Mouse (Mus musculus) embryonic facial prominence, embryonic 13.5 days (tissue): Measurements from ENCODE around the gene Emilin1. TPM values are rescaled to one million over a fixed set of nuclear protein-coding genes. Genes with fewer than 3 reads are reported as not detected.
A peak's percentile ranks its signal among the peaks of the same experiment; 100 is the strongest.

Experiments used
- ATAC-seq: fragments of 200-750 bp; cut with Nextera tagmentation; 2 replicates; pipeline ENCODE4 v1.8.0; 2017; ENCODE audit warnings: low read depth; ENCODE audit not compliant: insufficient number of reproducible peaks, insufficient read depth, low FRiP score, low TSS enrichment
- H3K27ac ChIP-seq: fragments of 300-500 bp; sonication (generic); 2 replicates; pipeline ENCODE4 v1.5.1; 2015; ENCODE audit warnings: moderate library complexity, mild to moderate bottlenecking, inconsistent platforms
- H3K27me3 ChIP-seq: fragments of 300-500 bp; sonication (generic); 2 replicates; pipeline ENCODE4 v1.6.1; 2015; ENCODE audit warnings: mild to moderate bottlenecking, inconsistent platforms
- H3K36me3 ChIP-seq: fragments of 300-500 bp; sonication (generic); 2 replicates; pipeline ENCODE4 v1.6.1; 2015; ENCODE audit warnings: mild to moderate bottlenecking, inconsistent platforms
- H3K4me1 ChIP-seq: fragments of 300-500 bp; sonication (generic); 2 replicates; pipeline ENCODE4 v1.6.1; 2015; ENCODE audit warnings: inconsistent platforms
- H3K4me2 ChIP-seq: fragments of 300-500 bp; sonication (generic); 2 replicates; pipeline ENCODE4 v1.6.1; 2015; ENCODE audit warnings: moderate library complexity, mild to moderate bottlenecking, inconsistent platforms
- H3K4me3 ChIP-seq: fragments of 300-500 bp; sonication (generic); 2 replicates; pipeline ENCODE4 v1.5.1; 2015; ENCODE audit warnings: mild to moderate bottlenecking, inconsistent platforms
- H3K9ac ChIP-seq: fragments of 300-500 bp; sonication (generic); 2 replicates; pipeline ENCODE4 v1.6.1; 2015; ENCODE audit warnings: mild to moderate bottlenecking, inconsistent platforms
- H3K9me3 ChIP-seq: fragments of 300-500 bp; sonication (generic); 2 replicates; pipeline ENCODE4 v1.6.1; 2016; ENCODE audit warnings: inconsistent platforms
- WGBS: fragments of 180-500 bp; shearing (Covaris S2); methylation state at CpG from one replicate; pipeline ENCODE4 v1.1.7; 2015; ENCODE audit warnings: mixed read lengths; 5-methylcytosine and 5-hydroxymethylcytosine counted together
- polyA plus RNA-seq: library from polyadenylated mRNA; unstranded; fragments of >200 nt; fragmentation: Nextera tagmentation; extraction: Ambion mirVana; gene quantifications from 2 replicates; pipeline ENCODE4 v1.2.1, GENCODE M21; 2015

Gene Emilin1
- polyA plus RNA-seq, 1 experiment from 2014 or later, result 199 TPM

GRCm38 (mm10) chr5:30950451-30950850 is 37.2 kb downstream of the Emilin1 start:
- H3K27me3 ChIP-seq, result peaks cover 9% of the 10 kb centered on the region
- H3K9me3 ChIP-seq, result no peaks in the 10 kb centered on the region
- peak overlapping the region; percentile 61; the same call in 1 of the 2 replicates for H3K9ac ChIP-seq
- H3K4me1 ChIP-seq, result peaks cover 22% of the 10 kb centered on the region
- peaks cover 37% of the 10 kb centered on the region for H3K36me3 ChIP-seq
- no peak for ATAC-seq
- H3K27ac ChIP-seq, result peak overlapping the region; percentile 83
- H3K4me2 ChIP-seq, result peak overlapping the region; percentile 89
- H3K4me3 ChIP-seq, result peak overlapping the region; percentile 56
- WGBS, result 55% methylated on average over 4 of the region's 4 CpGs

- peaks cover 4% of the 10 kb centered on the region; the same call in 1 of the 2 replicates for H3K27me3 ChIP-seq
- H3K4me3 ChIP-seq, result no peak overlapping the region
- no peaks in the 10 kb centered on the region for H3K9me3 ChIP-seq
- no peak for ATAC-seq
- 93% methylated on average over 2 of the region's 2 CpGs for WGBS
- H3K4me1 ChIP-seq, result peaks cover 21% of the 10 kb centered on the region
- no peak overlapping the region for H3K9ac ChIP-seq
- peaks cover 42% of the 10 kb centered on the region for H3K36me3 ChIP-seq
- H3K27ac ChIP-seq, result peak overlapping the region; percentile 83; the same call in 1 of the 2 replicates
- peak overlapping the region; percentile 89 for H3K4me2 ChIP-seq
These were observed 37.7 kb downstream of the Emilin1 start for GRCm38 (mm10) chr5:30950922-30951321.

- Histone ChIP-seq H3K9me3 (no peaks in the 10 kb centered on the region), H3K9ac (no peak overlapping the region), H3K4me3 (no peak overlapping the region), H3K4me1 (peaks cover 21% of the 10 kb centered on the region), H3K27ac (no peak overlapping the region), H3K27me3 (no peaks in the 10 kb centered on the region), H3K4me2 (no peak overlapping the region), H3K36me3 (peaks cover 44% of the 10 kb centered on the region)
- 91% methylated on average over 6 of the region's 6 CpGs for WGBS
- no peak for ATAC-seq
These were observed 38.5 kb downstream of the Emilin1 start for GRCm38 (mm10) chr5:30951706-30952105.

GRCm38 (mm10) chr5:30952551-30952950 is 39.3 kb downstream of the Emilin1 start:
- peaks cover 48% of the 10 kb centered on the region for H3K36me3 ChIP-seq
- no peak overlapping the region for H3K4me2 ChIP-seq
- H3K4me3 ChIP-seq, result no peak overlapping the region
- H3K27me3 ChIP-seq, result no peaks in the 10 kb centered on the region
- peaks cover 24% of the 10 kb centered on the region for H3K4me1 ChIP-seq
- WGBS, result 87% methylated on average over 5 of the region's 5 CpGs
- no peaks in the 10 kb centered on the region for H3K9me3 ChIP-seq
- no peak overlapping the region for H3K27ac ChIP-seq
- no peak for ATAC-seq
- H3K9ac ChIP-seq, result no peak overlapping the region

GRCm38 (mm10) chr5:30954065-30954464 is 40.9 kb downstream of the Emilin1 start:
- H3K9ac ChIP-seq, result no peak overlapping the region
- no peak overlapping the region for H3K4me3 ChIP-seq
- peaks cover 31% of the 10 kb centered on the region for H3K4me1 ChIP-seq
- no peak overlapping the region for H3K27ac ChIP-seq
- no peak overlapping the region for H3K4me2 ChIP-seq
- H3K36me3 ChIP-seq, result peaks cover 62% of the 10 kb centered on the region
- H3K9me3 ChIP-seq, result no peaks in the 10 kb centered on the region
- no peak for ATAC-seq
- 96% methylated on average over 6 of the region's 6 CpGs for WGBS
- H3K27me3 ChIP-seq, result no peaks in the 10 kb centered on the region

- Histone ChIP-seq H3K4me3 (no peak overlapping the region), H3K9ac (no peak overlapping the region), H3K9me3 (no peaks in the 10 kb centered on the region), H3K27me3 (no peaks in the 10 kb centered on the region), H3K4me2 (no peak overlapping the region), H3K36me3 (peaks cover 62% of the 10 kb centered on the region), H3K27ac (no peak overlapping the region), H3K4me1 (peaks cover 30% of the 10 kb centered on the region)
- 96% methylated on average over 9 of the region's 9 CpGs for WGBS
- ATAC-seq, result no peak
These were observed 41.4 kb downstream of the Emilin1 start for GRCm38 (mm10) chr5:30954556-30954955.

GRCm38 (mm10) chr5:30955751-30956150 is 42.5 kb downstream of the Emilin1 start:
- 92% methylated on average over 6 of the region's 6 CpGs for WGBS
- Histone ChIP-seq H3K27me3 (no peaks in the 10 kb centered on the region), H3K9ac (no peak overlapping the region), H3K36me3 (peaks cover 62% of the 10 kb centered on the region), H3K4me1 (peaks cover 22% of the 10 kb centered on the region), H3K27ac (no peak overlapping the region), H3K4me2 (no peak overlapping the region), H3K4me3 (no peak overlapping the region), H3K9me3 (no peaks in the 10 kb centered on the region)
- ATAC-seq, result no peak

- Histone ChIP-seq H3K9me3 (no peaks in the 10 kb centered on the region), H3K36me3 (peaks cover 51% of the 10 kb centered on the region), H3K4me2 (peak overlapping the region; percentile 86; the same call in 1 of the 2 replicates)
These were observed 44.7 kb downstream of the Emilin1 start for GRCm38 (mm10) chr5:30957891-30958290.

GRCm38 (mm10) chr5:30959198-30959854 is 46.1 kb downstream of the Emilin1 start:
- no peaks in the 10 kb centered on the region for H3K27me3 ChIP-seq
- no peak for ATAC-seq
- WGBS, result 27% methylated on average over 19 of the region's 19 CpGs
- H3K9ac ChIP-seq, result peak overlapping the region; percentile 92
- peak overlapping the region; percentile 86 for H3K4me3 ChIP-seq
- H3K36me3 ChIP-seq, result peaks cover 36% of the 10 kb centered on the region
- H3K4me1 ChIP-seq, result peaks cover 19% of the 10 kb centered on the region
- peak overlapping the region; percentile 91 for H3K27ac ChIP-seq
- peak overlapping the region; percentile 86 for H3K4me2 ChIP-seq
- no peaks in the 10 kb centered on the region for H3K9me3 ChIP-seq

More at GRCm38 (mm10) chr5:30957891-30958290, 44.7 kb downstream of the Emilin1 start:
- H3K4me1 ChIP-seq, result peaks cover 19% of the 10 kb centered on the region
- WGBS, result 94% methylated on average over 6 of the region's 6 CpGs
- peak overlapping the region; percentile 1; the same call in 1 of the 2 replicates for H3K4me3 ChIP-seq
- H3K27ac ChIP-seq, result no peak overlapping the region
- H3K9ac ChIP-seq, result peak overlapping the region; percentile 27; the same call in 1 of the 2 replicates
- no peak for ATAC-seq
- H3K27me3 ChIP-seq, result no peaks in the 10 kb centered on the region

- Histone ChIP-seq H3K4me1 (peaks cover 19% of the 10 kb centered on the region), H3K9ac (peak within 1 kb of the TSS; percentile 92), H3K36me3 (peaks cover 29% of the 10 kb centered on the region), H3K9me3 (no peaks in the 10 kb centered on the region), H3K27me3 (no peaks in the 10 kb centered on the region), H3K4me3 (peak within 1 kb of the TSS; percentile 86), H3K4me2 (peak within 1 kb of the TSS; percentile 86), H3K27ac (peak within 1 kb of the TSS; percentile 91)
- ATAC-seq, result peak; percentile 92
- WGBS, result 1% methylated on average over 56 of the region's 56 CpGs
These were observed 46.8 kb downstream of the Emilin1 start, which contains the start of gene Preb for GRCm38 (mm10) chr5:30959966-30960501. Gene Preb (minus strand): TSS chr5:30960361.

GRCm38 (mm10) chr5:30960814-30961213 is 47.6 kb downstream of the Emilin1 start:
- Histone ChIP-seq H3K9me3 (no peaks in the 10 kb centered on the region), H3K27me3 (no peaks in the 10 kb centered on the region), H3K4me1 (peaks cover 19% of the 10 kb centered on the region), H3K4me3 (peak overlapping the region; percentile 86; the same call in 1 of the 2 replicates), H3K36me3 (peaks cover 21% of the 10 kb centered on the region), H3K9ac (peak overlapping the region; percentile 92), H3K27ac (0 out of 2 replicates have a peak overlapping the region, but pooled peaks have one; percentile 48), H3K4me2 (peak overlapping the region; percentile 86)
- no peak for ATAC-seq
- WGBS, result 91% methylated on average over 2 of the region's 2 CpGs
